Mouse (Mus musculus) embryonic facial prominence, embryonic 14.5 days (tissue): Measurements from ENCODE around the gene Prpf8. TPM values are rescaled to one million over a fixed set of nuclear protein-coding genes. Genes with fewer than 3 reads are reported as not detected.
A peak's percentile ranks its signal among the peaks of the same experiment; 100 is the strongest.

Experiments
- ATAC-seq: fragments of 200-750 bp; cut with Nextera tagmentation; 2 replicates; pipeline ENCODE4 v1.8.0; 2017; ENCODE audit warnings: low read depth, moderate number of reproducible peaks, moderate TSS enrichment
- DNase-seq: peaks from one replicate; pipeline ENCODE4 v3.0.0-alpha.2; 2015; ENCODE audit warnings: low spot score
- H3K27ac ChIP-seq: fragments of 300-500 bp; sonication (generic); replicated peaks from 2 replicates; pipeline ENCODE4 v1.5.1; 2014; ENCODE audit warnings: low read depth, mild to moderate bottlenecking, low read length, moderate library complexity
- H3K27me3 ChIP-seq: fragments of 300-500 bp; sonication (generic); replicated peaks from 2 replicates; pipeline ENCODE4 v1.6.1; 2014; ENCODE audit warnings: low read length; ENCODE audit not compliant: control insufficient read depth, insufficient read depth
- H3K36me3 ChIP-seq: fragments of 300-500 bp; sonication (generic); 2 replicates; pipeline ENCODE4 v1.6.1; 2014; ENCODE audit warnings: low read length, mixed read lengths; ENCODE audit not compliant: control insufficient read depth, insufficient read depth
- H3K4me1 ChIP-seq: fragments of 300-500 bp; sonication (generic); 2 replicates; pipeline ENCODE4 v1.6.1; 2014; ENCODE audit warnings: antibody characterized with exemption, low read length; ENCODE audit not compliant: control insufficient read depth, insufficient read depth
- H3K4me2 ChIP-seq: fragments of 300-500 bp; sonication (generic); 2 replicates; pipeline ENCODE4 v1.6.1; 2014; ENCODE audit warnings: low read depth, mild to moderate bottlenecking, low read length, moderate library complexity, mixed read lengths
- H3K4me3 ChIP-seq: fragments of 300-500 bp; sonication (generic); 2 replicates; pipeline ENCODE4 v1.5.1; 2014; ENCODE audit warnings: low read depth, mild to moderate bottlenecking, low read length
- H3K9ac ChIP-seq: fragments of 300-500 bp; sonication (generic); 2 replicates; pipeline ENCODE4 v1.6.1; 2014; ENCODE audit warnings: low read depth, mild to moderate bottlenecking, low read length, moderate library complexity, mixed read lengths
- H3K9me3 ChIP-seq: fragments of 300-500 bp; sonication (generic); 2 replicates; pipeline ENCODE4 v1.6.1; 2016; ENCODE audit warnings: low read length; ENCODE audit not compliant: control insufficient read depth
- WGBS: fragments of 180-500 bp; shearing (Covaris S2); extraction: QIAGEN DNeasy Blood & Tissue Kit; methylation state at CpG from one replicate; pipeline ENCODE4 v1.1.7; 2014; 5-methylcytosine and 5-hydroxymethylcytosine counted together
- polyA plus RNA-seq: library from polyadenylated mRNA; unstranded; fragments of >200 nt; fragmentation: Nextera tagmentation; extraction: Ambion mirVana; gene quantifications from 2 replicates; pipeline ENCODE4 v1.2.1, GENCODE M21; 2014

Prpf8 gene
- polyA plus RNA-seq, 1 experiment from 2014 or later, result 76.6 TPM

- Histone ChIP-seq H3K9ac (no peak overlapping the region), H3K9me3 (no peaks in the 10 kb centered on the region), H3K36me3 (peaks cover 12% of the 10 kb centered on the region; the same call in 1 of the 2 replicates), H3K4me3 (no peak overlapping the region), H3K27me3 (no peaks in the 10 kb centered on the region), H3K4me1 (peaks cover 23% of the 10 kb centered on the region), H3K27ac (no peak overlapping the region), H3K4me2 (no peak overlapping the region)
- 82% methylated on average over 7 of the region's 7 CpGs for WGBS
- DNase-seq (no peak), ATAC-seq (no peak)
These were observed 30.2 kb upstream of the Prpf8 start for GRCm38 (mm10) chr11:75456440-75456871.

- Histone ChIP-seq H3K4me2 (no peak overlapping the region), H3K27me3 (no peaks in the 10 kb centered on the region), H3K9ac (no peak overlapping the region), H3K4me1 (peaks cover 34% of the 10 kb centered on the region), H3K27ac (no peak overlapping the region), H3K4me3 (no peak overlapping the region), H3K9me3 (no peaks in the 10 kb centered on the region), H3K36me3 (no peaks in the 10 kb centered on the region)
- no peak for ATAC-seq
- WGBS, result 12% methylated on average over 3 of the region's 3 CpGs
- DNase-seq, result peak; percentile 41
These were observed 28.4 kb upstream of the Prpf8 start for GRCm38 (mm10) chr11:75458169-75458568.

GRCm38 (mm10) chr11:75458628-75459041 is 28.0 kb upstream of the Prpf8 start:
- Histone ChIP-seq H3K9ac (no peak overlapping the region), H3K36me3 (no peaks in the 10 kb centered on the region), H3K4me3 (no peak overlapping the region), H3K27me3 (no peaks in the 10 kb centered on the region), H3K27ac (no peak overlapping the region), H3K4me1 (peaks cover 37% of the 10 kb centered on the region), H3K9me3 (no peaks in the 10 kb centered on the region), H3K4me2 (no peak overlapping the region)
- ATAC-seq (no peak), DNase-seq (no peak)
- 78% methylated on average over 8 of the region's 8 CpGs for WGBS

- Histone ChIP-seq H3K27me3 (no peaks in the 10 kb centered on the region), H3K9ac (no peak overlapping the region), H3K36me3 (no peaks in the 10 kb centered on the region), H3K27ac (peak overlapping the region; percentile 93), H3K4me1 (peaks cover 35% of the 10 kb centered on the region), H3K4me3 (no peak overlapping the region), H3K4me2 (peak overlapping the region; percentile 91; the same call in 1 of the 2 replicates), H3K9me3 (no peaks in the 10 kb centered on the region)
- no peak for DNase-seq
- 73% methylated on average over 5 of the region's 5 CpGs for WGBS
- ATAC-seq, result no peak
These were observed 27.4 kb upstream of the Prpf8 start for GRCm38 (mm10) chr11:75459141-75459711.

GRCm38 (mm10) chr11:75459751-75460102 is 26.9 kb upstream of the Prpf8 start:
- DNase-seq (no peak), ATAC-seq (no peak)
- Histone ChIP-seq H3K27me3 (no peaks in the 10 kb centered on the region), H3K36me3 (no peaks in the 10 kb centered on the region), H3K9ac (no peak overlapping the region), H3K4me3 (peak overlapping the region; percentile 83), H3K4me1 (peaks cover 35% of the 10 kb centered on the region), H3K27ac (peak overlapping the region; percentile 93), H3K4me2 (peak overlapping the region; percentile 91), H3K9me3 (no peaks in the 10 kb centered on the region)
- WGBS, result 16% methylated on average over 5 of the region's 5 CpGs

- H3K9ac ChIP-seq, result peak overlapping the region; percentile 66
- no peaks in the 10 kb centered on the region for H3K27me3 ChIP-seq
- peak overlapping the region; percentile 93 for H3K27ac ChIP-seq
- WGBS, result 3% methylated on average over 19 of the region's 19 CpGs
- peak overlapping the region; percentile 83 for H3K4me3 ChIP-seq
- peaks cover 3% of the 10 kb centered on the region; the same call in 1 of the 2 replicates for H3K36me3 ChIP-seq
- H3K4me2 ChIP-seq, result peak overlapping the region; percentile 91
- ATAC-seq (peak; percentile 38), DNase-seq (peak; percentile 97)
- no peaks in the 10 kb centered on the region for H3K9me3 ChIP-seq
- H3K4me1 ChIP-seq, result peaks cover 32% of the 10 kb centered on the region
These were observed 26.3 kb upstream of the Prpf8 start for GRCm38 (mm10) chr11:75460103-75460843.

- ATAC-seq (peak; percentile 94), DNase-seq (peak; percentile 100)
- Histone ChIP-seq H3K4me3 (peak within 1 kb of the TSS; percentile 83), H3K36me3 (peaks cover 10% of the 10 kb centered on the region), H3K9ac (peak within 1 kb of the TSS; percentile 72), H3K4me1 (peaks cover 32% of the 10 kb centered on the region), H3K27me3 (no peaks in the 10 kb centered on the region), H3K27ac (peak within 1 kb of the TSS; percentile 93), H3K9me3 (no peaks in the 10 kb centered on the region), H3K4me2 (peak within 1 kb of the TSS; percentile 91)
- WGBS, result under 1% methylated on average over 33 of the region's 46 CpGs
These were observed 25.5 kb upstream of the Prpf8 start, which contains the start of gene Tlcd2 for GRCm38 (mm10) chr11:75460844-75461742. Gene Tlcd2, plus strand, starts transcription at chr11:75461715.

GRCm38 (mm10) chr11:75461743-75462252 is 24.8 kb upstream of the Prpf8 start:
- DNase-seq (no peak), ATAC-seq (peak; percentile 0; the same call in 1 of the 2 replicates)
- peak overlapping the region; percentile 85 for H3K27ac ChIP-seq
- H3K27me3 ChIP-seq, result no peaks in the 10 kb centered on the region
- peak overlapping the region; percentile 83 for H3K4me3 ChIP-seq
- no peaks in the 10 kb centered on the region for H3K9me3 ChIP-seq
- peaks cover 32% of the 10 kb centered on the region for H3K4me1 ChIP-seq
- under 1% methylated on average over 25 of the region's 30 CpGs for WGBS
- H3K36me3 ChIP-seq, result peaks cover 12% of the 10 kb centered on the region
- H3K4me2 ChIP-seq, result peak overlapping the region; percentile 91
- H3K9ac ChIP-seq, result peak overlapping the region; percentile 72
